9 mouse cellular contexts compared by ENCODE assay signal in the genomic region with DNA sequence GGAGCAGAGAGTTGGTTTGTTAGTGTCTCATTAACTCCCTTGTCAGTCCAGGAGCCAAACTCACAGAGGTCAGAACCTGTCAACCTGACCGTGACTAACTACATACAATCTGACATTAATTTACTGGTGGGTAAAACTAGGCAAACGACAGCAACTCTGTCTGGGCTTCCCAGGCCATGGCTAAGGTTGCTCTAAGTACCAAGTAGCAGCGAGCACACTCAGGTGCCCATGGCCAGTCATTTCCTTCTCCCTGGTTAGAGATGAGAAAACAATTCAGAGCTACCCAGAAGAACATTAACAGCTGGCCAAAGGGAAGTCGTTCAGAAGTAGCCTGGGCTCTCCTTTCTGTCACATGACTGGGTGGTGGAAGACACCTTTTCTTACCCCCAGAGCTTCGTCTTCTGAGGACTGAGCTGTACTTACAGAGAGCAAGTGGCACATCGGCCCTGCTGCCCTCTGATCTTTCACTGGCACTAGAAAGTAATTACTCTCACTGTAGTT. TPM values are rescaled to one million over a fixed set of nuclear protein-coding genes. Genes with fewer than 3 reads are reported as not detected.
A peak's percentile ranks its signal among the peaks of the same experiment; 100 is the strongest.
DNase-seq lines count a peak whose midpoint lies in the region; ATAC-seq and TF ChIP-seq lines count a peak whose summit lies in the region.
"Had no signal": no experiment of that assay in that cellular context is flagged by ENCODE, and none has a peak within 500 bp of the region (broad histone marks: within the 10 kb centered on the region; RNA-seq: fewer than 3 reads in every experiment).

No protein-coding gene starts in this region.

- H3K27me3 ChIP-seq in heart, embryonic 15.5 days = no peaks in the 10 kb centered on the region
- no peaks in the 10 kb centered on the region for H3K27me3 ChIP-seq in kidney, embryonic 15.5 days
- no peaks in the 10 kb centered on the region for H3K27me3 ChIP-seq in myocyte (ENCODE audit: control insufficient read depth, insufficient read depth, insufficient read length)
- H3K27me3 ChIP-seq: Patski had no signal

- no peak for TF ChIP-seq CTCF in embryonic fibroblast, embryonic 13.5 days (IDR thresholded peaks at IDR 0.05; ENCODE audit: borderline replicate concordance, insufficient read depth, low read length)

- no peak for TF ChIP-seq POLR2A in embryonic fibroblast, embryonic 13.5 days (IDR thresholded peaks at IDR 0.05; ENCODE audit: low read depth, low read length)
- TF ChIP-seq POLR2A in myocyte (IDR thresholded peaks at IDR 0.05; ENCODE audit: insufficient read length, low read depth) = no peak

- H3ac ChIP-seq in myocyte (ENCODE audit: control insufficient read depth, insufficient read length) = no peak overlapping the region

- no peaks in the 10 kb centered on the region for H3K36me3 ChIP-seq in heart, embryonic 15.5 days
- no peaks in the 10 kb centered on the region for H3K36me3 ChIP-seq in kidney, embryonic 15.5 days
- no peaks in the 10 kb centered on the region for H3K36me3 ChIP-seq in myocyte (ENCODE audit: control insufficient read depth, insufficient read depth)

- H3K27ac ChIP-seq in heart, embryonic 15.5 days = peak overlapping the region; percentile 99
- H3K27ac ChIP-seq in embryonic fibroblast, embryonic 13.5 days (ENCODE audit: insufficient read depth, low read length) = no peak overlapping the region
- H3K27ac ChIP-seq in kidney, embryonic 15.5 days = 0 out of 2 replicates have a peak overlapping the region, but pooled peaks have one; percentile 29

- no peaks in the 10 kb centered on the region for H3K9me3 ChIP-seq in heart, embryonic 15.5 days (replicated peaks)
- H3K9me3 ChIP-seq in kidney, embryonic 15.5 days (replicated peaks) = no peaks in the 10 kb centered on the region

- ATAC-seq in heart, embryonic 15.5 days (replicated peaks; ENCODE audit: insufficient number of reproducible peaks, insufficient read depth, low FRiP score, low read depth) = no peak
- no peak for ATAC-seq in kidney, embryonic 15.5 days (replicated peaks; ENCODE audit: low FRiP score)
- ATAC-seq: Patski had no signal

- intact Hi-C loops in heart, postnatal 14 days (cut with DNase I) = no loop called here
- intact Hi-C loops in left cerebral cortex, postnatal 36 days (cut with DNase I) = no loop called here

- DNase-seq in heart, postnatal 14 days = no peak
- DNase-seq in left cerebral cortex, postnatal 36 days (ENCODE audit: low spot score in 2 of 2) = no peak
- DNase-seq in right cerebral cortex, adult 2 months (ENCODE audit: low spot score in 2 of 2) = no peak
- DNase-seq in frontal cortex, postnatal 36 days (ENCODE audit: low spot score in 2 of 2) = no peak

- peak overlapping the region; percentile 73 for H3K4me2 ChIP-seq in heart, embryonic 15.5 days
- H3K4me2 ChIP-seq in kidney, embryonic 15.5 days = peak overlapping the region; percentile 68
- H3K4me2 ChIP-seq in myocyte (ENCODE audit: low read depth) = peak overlapping the region; percentile 90

- peak overlapping the region; percentile 91 for H3K9ac ChIP-seq in heart, embryonic 15.5 days
- H3K9ac ChIP-seq in kidney, embryonic 15.5 days = peak overlapping the region; percentile 34

- 26% methylated on average over 6 of the region's 6 CpGs for WGBS in heart, embryonic 15.5 days
- WGBS in kidney, embryonic 15.5 days = 12% methylated on average over 6 of the region's 6 CpGs

- H3K79me2 ChIP-seq in myocyte (ENCODE audit: control insufficient read depth, insufficient read depth) = peaks cover 72% of the 10 kb centered on the region

- peak overlapping the region; percentile 83 for H3K4me3 ChIP-seq in heart, embryonic 15.5 days
- peak overlapping the region; percentile 73 for H3K4me3 ChIP-seq in embryonic fibroblast, embryonic 13.5 days (ENCODE audit: insufficient read depth, low read length)
- H3K4me3 ChIP-seq in kidney, embryonic 15.5 days (replicated peaks) = peak overlapping the region; percentile 67
- peak overlapping the region; percentile 61 for H3K4me3 ChIP-seq in myocyte

- peaks cover 70% of the 10 kb centered on the region for H3K4me1 ChIP-seq in heart, embryonic 15.5 days (replicated peaks)
- peaks cover 6% of the 10 kb centered on the region for H3K4me1 ChIP-seq in embryonic fibroblast, embryonic 13.5 days (ENCODE audit: control insufficient read depth, insufficient read depth, low read length)
- H3K4me1 ChIP-seq in kidney, embryonic 15.5 days = peaks cover 68% of the 10 kb centered on the region

TF ChIP-seq in myocyte, 11 proteins besides CTCF, POLR2A, EP300 and RAD21:
- peak; percentile 66 for TF ChIP-seq USF1 (IDR thresholded peaks at IDR 0.05; ENCODE audit: low read depth)
- no peak for TF ChIP-seq SRF (IDR thresholded peaks at IDR 0.05; ENCODE audit: control insufficient read depth, insufficient read length, low read depth)

RNA-seq across cellular contexts. Expression of gene Josd1, which starts 2.5 kb away (rescaled TPM):
- polyA plus RNA-seq in heart, embryonic 15.5 days (2015; fragmentation: Nextera tagmentation; extraction: Ambion mirVana) = 20.6 and 24.5 TPM in 2 replicates
- 10 to 100 TPM; 28.1 to 30.9 TPM for total RNA-seq in heart, postnatal 14 days (2021)
- 28.4 and 32.0 TPM in 2 replicates for polyA plus RNA-seq in embryonic fibroblast, embryonic 13.5 days (2011; ENCODE audit: insufficient read length, low read depth, missing spikeins)
- polyA plus RNA-seq in kidney, embryonic 15.5 days (2015; fragmentation: Nextera tagmentation; extraction: Ambion mirVana) = 19.0 and 21.1 TPM in 2 replicates
- 40.6 TPM for polyA plus RNA-seq in myocyte (2012; fragmentation: generic; extraction: Trizol)
- total RNA-seq in left cerebral cortex, postnatal 36 days (2021) = 10 to 100 TPM; 64.0 to 69.3 TPM

RNA-seq across cellular contexts. Expression of gene Gtpbp1, which starts 5.5 kb away (rescaled TPM):
- polyA plus RNA-seq in heart, embryonic 15.5 days (2015; fragmentation: Nextera tagmentation; extraction: Ambion mirVana) = 23.7 and 30.0 TPM in 2 replicates
- 10 to 100 TPM; 30.3 to 33.2 TPM for total RNA-seq in heart, postnatal 14 days (2021)
- polyA plus RNA-seq in embryonic fibroblast, embryonic 13.5 days (2011; ENCODE audit: insufficient read length, low read depth, missing spikeins) = 18.6 and 25.3 TPM in 2 replicates
- 32.6 and 36.5 TPM in 2 replicates for polyA plus RNA-seq in kidney, embryonic 15.5 days (2015; fragmentation: Nextera tagmentation; extraction: Ambion mirVana)
- polyA plus RNA-seq in myocyte (2012; fragmentation: generic; extraction: Trizol) = 52.7 TPM
- 10 to 100 TPM; 45.1 to 47.1 TPM for total RNA-seq in left cerebral cortex, postnatal 36 days (2021)

RNA-seq across cellular contexts. Expression of gene Tomm22, which starts 14.5 kb away (rescaled TPM):
- polyA plus RNA-seq in heart, embryonic 15.5 days (2015; fragmentation: Nextera tagmentation; extraction: Ambion mirVana) = 218 and 234 TPM in 2 replicates
- 100 to 1,000 TPM; 109 to 139 TPM for total RNA-seq in heart, postnatal 14 days (2021)
- polyA plus RNA-seq in embryonic fibroblast, embryonic 13.5 days (2011; ENCODE audit: insufficient read length, low read depth, missing spikeins) = 131 and 148 TPM in 2 replicates
- 249 and 266 TPM in 2 replicates for polyA plus RNA-seq in kidney, embryonic 15.5 days (2015; fragmentation: Nextera tagmentation; extraction: Ambion mirVana)
- polyA plus RNA-seq in myocyte (2012; fragmentation: generic; extraction: Trizol) = 110 TPM
- 10 to 100 TPM; 90.7 to 100.0 TPM for total RNA-seq in left cerebral cortex, postnatal 36 days (2021)

RNA-seq across cellular contexts. Expression of gene Cby1, which starts 26.2 kb away (rescaled TPM):
- 51.0 and 52.5 TPM in 2 replicates for polyA plus RNA-seq in heart, embryonic 15.5 days (2015; fragmentation: Nextera tagmentation; extraction: Ambion mirVana)
- 10 to 100 TPM; 24.7 to 24.9 TPM for total RNA-seq in heart, postnatal 14 days (2021)
- 16.2 and 19.9 TPM in 2 replicates for polyA plus RNA-seq in embryonic fibroblast, embryonic 13.5 days (2011; ENCODE audit: insufficient read length, low read depth, missing spikeins)
- 51.5 and 56.6 TPM in 2 replicates for polyA plus RNA-seq in kidney, embryonic 15.5 days (2015; fragmentation: Nextera tagmentation; extraction: Ambion mirVana)
- 41.6 TPM for polyA plus RNA-seq in myocyte (2012; fragmentation: generic; extraction: Trizol)
- total RNA-seq in left cerebral cortex, postnatal 36 days (2021) = 10 to 100 TPM; 43.5 to 56.1 TPM

RNA-seq across cellular contexts. Expression of gene Fam227a, which starts 26.4 kb away (rescaled TPM):
- 0.39 and 0.81 TPM in 2 replicates for polyA plus RNA-seq in heart, embryonic 15.5 days (2015; fragmentation: Nextera tagmentation; extraction: Ambion mirVana)
- 1 to 10 TPM; 1.4 to 2.1 TPM for total RNA-seq in heart, postnatal 14 days (2021)
- 1.3 and 2.2 TPM in 2 replicates for polyA plus RNA-seq in embryonic fibroblast, embryonic 13.5 days (2011; ENCODE audit: insufficient read length, low read depth, missing spikeins)
- polyA plus RNA-seq in kidney, embryonic 15.5 days (2015; fragmentation: Nextera tagmentation; extraction: Ambion mirVana) = 1.3 and 1.5 TPM in 2 replicates
- 0.74 TPM for polyA plus RNA-seq in myocyte (2012; fragmentation: generic; extraction: Trizol)
- 10 to 100 TPM in 1 of 2 experiments, 1 to 10 TPM in 1; 8.0 to 13.2 TPM for total RNA-seq in left cerebral cortex, postnatal 36 days (2021)
